Mouse (Mus musculus) macrophage (primary cell): Measurements from ENCODE around the gene Epc2. TPM values are rescaled to one million over a fixed set of nuclear protein-coding genes. Genes with fewer than 3 reads are reported as not detected.

Source experiments
- polyA plus RNA-seq: library from polyadenylated mRNA; stranded (reverse); fragments of 250-400 nt; gene quantifications from 3 replicates; pipeline ENCODE4 v1.2.4, GENCODE M21; 2018; ENCODE audit warnings: inconsistent platforms

Epc2 gene
- polyA plus RNA-seq, 1 experiment from 2014 or later = 20.5 TPM

Other genes with a start within 250 kb of the Epc2 start
- gene Kif5c, start 167.8 kb downstream of the Epc2 start, polyA plus RNA-seq = 6.4 to 21.0 TPM (median 7.1 TPM) in 3 replicates